Mouse (Mus musculus) cerebellum, adult 2 months (tissue): ENCODE data around the gene Dock9.

Experiments used
- CTCF ChIP-seq: fragments of 200-500 bp; IDR thresholded peaks from 2 replicates; pipeline ENCODE4 v1.5.1; 2011; ENCODE audit warnings: low read depth, mild to moderate bottlenecking, control low read depth, low read length, moderate library complexity, borderline replicate concordance; ENCODE audit not compliant: insufficient read depth
- POLR2A ChIP-seq: fragments of 200-500 bp; IDR thresholded peaks from 2 replicates; pipeline ENCODE4 v1.6.1; 2011; ENCODE audit warnings: low read length, control low read depth, borderline replicate concordance; ENCODE audit not compliant: insufficient read depth

DNA sequence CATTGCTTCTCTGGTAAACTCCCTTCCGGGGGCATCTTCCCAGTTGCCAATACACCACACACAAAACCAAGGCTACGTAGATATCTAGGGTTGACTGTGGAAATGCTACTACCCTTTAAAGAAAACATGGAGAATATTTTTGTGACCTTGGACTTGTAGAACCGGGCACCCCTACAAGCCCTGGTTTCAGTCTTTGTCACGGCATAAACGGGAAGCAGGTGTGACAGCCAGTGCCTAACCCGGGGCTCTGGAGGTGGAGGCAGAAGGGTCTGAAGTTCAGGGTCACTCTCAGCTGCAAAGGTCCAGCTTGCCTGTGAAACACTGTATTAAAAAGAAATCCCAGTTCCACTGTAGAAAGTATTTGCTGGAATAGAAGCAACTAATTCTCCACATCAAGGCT, 200.6 kb downstream of the Dock9 start:
- TF ChIP-seq POLR2A (no peak), CTCF (no peak)
